Comparison of ENCODE assay signal across 24 mouse cellular contexts in the genomic region with DNA sequence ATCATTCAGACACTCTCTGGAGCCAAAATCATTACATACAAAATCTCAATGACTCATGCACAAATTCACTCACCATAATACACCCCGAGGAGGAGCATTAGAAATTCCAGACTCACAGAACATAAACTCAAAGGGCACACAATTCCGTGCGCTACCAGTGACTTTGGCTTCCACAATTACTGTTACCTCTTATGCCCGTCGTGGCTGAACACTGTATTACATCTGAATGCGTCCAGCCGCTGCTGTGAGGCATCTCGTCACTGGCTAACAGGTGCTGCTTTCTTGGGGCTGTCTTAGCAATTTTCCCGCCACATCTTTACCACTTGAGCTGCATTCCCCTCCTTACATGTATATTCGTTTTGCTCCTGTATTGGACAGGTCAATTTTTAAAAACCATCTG. TPM values are rescaled to one million over a fixed set of nuclear protein-coding genes. Genes with fewer than 3 reads are reported as not detected.
"Had no signal": no experiment of that assay in that cellular context is flagged by ENCODE, and none has a peak within 500 bp of the region (broad histone marks: within the 10 kb centered on the region; RNA-seq: fewer than 3 reads in every experiment).

No protein-coding gene starts in this region.

- H3K27me3 ChIP-seq: embryonic facial prominence, embryonic 12.5 days; embryonic facial prominence, embryonic 13.5 days; embryonic facial prominence, embryonic 15.5 days; forebrain, embryonic 12.5 days; forebrain, embryonic 13.5 days; forebrain, embryonic 15.5 days had no signal

- H3K4me2 ChIP-seq: embryonic facial prominence, embryonic 12.5 days; embryonic facial prominence, embryonic 13.5 days; embryonic facial prominence, embryonic 15.5 days; forebrain, embryonic 12.5 days; forebrain, embryonic 13.5 days; forebrain, embryonic 15.5 days had no signal

- H3K9me3 ChIP-seq: embryonic facial prominence, embryonic 10.5 days; embryonic facial prominence, embryonic 12.5 days; embryonic facial prominence, embryonic 15.5 days; forebrain, embryonic 10.5 days; forebrain, embryonic 12.5 days; forebrain, embryonic 13.5 days; forebrain, embryonic 15.5 days had no signal

- DNase-seq: cerebellum, adult 8-10 months; cerebellum, adult 9-10 months; cerebellum, adult 9-11 months; cerebellum, postnatal 36 days; embryo, embryonic 11 days; forebrain, postnatal 0 days; gastrocnemius, adult 2 months; gastrocnemius, postnatal 10 days; gastrocnemius, postnatal 14 days; gastrocnemius, postnatal 25 days; gastrocnemius, postnatal 36 days; heart, adult 2 months had no signal

- ATAC-seq: forebrain, embryonic 13.5 days; forebrain, embryonic 14.5 days; forebrain, embryonic 15.5 days; forebrain, embryonic 16.5 days; forebrain, postnatal 0 days had no signal

- H3K4me1 ChIP-seq: embryonic facial prominence, embryonic 10.5 days; embryonic facial prominence, embryonic 12.5 days; embryonic facial prominence, embryonic 13.5 days; embryonic facial prominence, embryonic 15.5 days; forebrain, embryonic 10.5 days; forebrain, embryonic 12.5 days; forebrain, embryonic 13.5 days; forebrain, embryonic 15.5 days had no signal

- H3K9ac ChIP-seq: embryonic facial prominence, embryonic 12.5 days; embryonic facial prominence, embryonic 13.5 days; embryonic facial prominence, embryonic 15.5 days; forebrain, embryonic 12.5 days; forebrain, embryonic 13.5 days; forebrain, embryonic 15.5 days; forebrain, postnatal 0 days had no signal

- H3K4me3 ChIP-seq: embryonic facial prominence, embryonic 10.5 days; embryonic facial prominence, embryonic 12.5 days; embryonic facial prominence, embryonic 13.5 days; embryonic facial prominence, embryonic 15.5 days; erythroblast, embryonic 14.5 days; forebrain, embryonic 10.5 days; forebrain, embryonic 12.5 days; forebrain, embryonic 13.5 days; forebrain, embryonic 15.5 days; gastrocnemius, adult 2 months; heart, adult 2 months had no signal

- H3K27ac ChIP-seq: embryonic facial prominence, embryonic 10.5 days; embryonic facial prominence, embryonic 12.5 days; embryonic facial prominence, embryonic 13.5 days; embryonic facial prominence, embryonic 15.5 days; forebrain, embryonic 10.5 days; forebrain, embryonic 12.5 days; forebrain, embryonic 13.5 days; forebrain, embryonic 15.5 days; gastrocnemius, adult 2 months; heart, adult 2 months had no signal

RNA-seq across cellular contexts. Expression of a gene that starts 56.2 kb away (rescaled TPM):
- total RNA-seq: granulocyte monocyte progenitor cell, adult 5-6 weeks had no signal
- polyA plus RNA-seq: erythroblast, embryonic 14.5 days had no signal
